Mouse (Mus musculus) c-Kit-negative CD71-positive TER-119-positive erythroid progenitor cells, embryonic 14.5 days (primary cell): ENCODE results near the gene Kcnj15.

Experiments
- DNase-seq: peaks from one replicate; pipeline ENCODE4 v3.0.0-alpha.2; 2013; ENCODE audit warnings: low read depth, low spot score

Gene Kcnj15

DNA sequence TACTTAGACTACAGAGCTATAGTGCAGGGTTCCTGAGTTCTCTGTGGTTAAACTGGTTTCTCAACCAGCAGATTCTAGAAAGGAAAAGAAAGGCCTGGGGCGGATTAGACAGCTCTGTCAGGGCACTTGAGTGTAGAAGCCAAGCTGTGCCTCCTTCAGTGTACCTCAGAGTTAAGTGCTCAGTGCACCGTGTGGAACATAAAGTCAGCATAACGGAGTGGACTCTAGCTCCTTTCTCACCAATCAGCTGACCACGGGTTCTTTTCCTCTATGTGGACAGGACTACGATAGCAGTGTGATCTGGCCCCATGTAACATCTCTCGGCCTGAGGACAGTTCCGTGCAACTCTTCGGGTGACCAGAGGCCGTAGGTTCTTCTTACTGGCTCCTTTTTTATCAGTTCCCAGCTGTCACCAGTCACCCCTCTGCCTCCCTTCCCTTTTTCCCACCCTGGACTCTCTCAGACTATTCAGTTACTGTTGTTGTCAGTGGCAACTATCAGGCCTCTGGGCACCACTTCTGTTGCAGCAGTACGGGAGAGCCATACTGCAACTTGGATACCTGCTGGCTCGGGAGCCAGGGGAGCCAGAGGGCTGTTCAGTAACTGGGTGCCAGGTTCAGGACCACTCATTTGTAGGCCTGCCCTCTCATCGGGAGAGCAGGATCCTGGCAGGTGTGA, 12.6 kb upstream of the Kcnj15 start:
- DNase-seq: no peak

DNA sequence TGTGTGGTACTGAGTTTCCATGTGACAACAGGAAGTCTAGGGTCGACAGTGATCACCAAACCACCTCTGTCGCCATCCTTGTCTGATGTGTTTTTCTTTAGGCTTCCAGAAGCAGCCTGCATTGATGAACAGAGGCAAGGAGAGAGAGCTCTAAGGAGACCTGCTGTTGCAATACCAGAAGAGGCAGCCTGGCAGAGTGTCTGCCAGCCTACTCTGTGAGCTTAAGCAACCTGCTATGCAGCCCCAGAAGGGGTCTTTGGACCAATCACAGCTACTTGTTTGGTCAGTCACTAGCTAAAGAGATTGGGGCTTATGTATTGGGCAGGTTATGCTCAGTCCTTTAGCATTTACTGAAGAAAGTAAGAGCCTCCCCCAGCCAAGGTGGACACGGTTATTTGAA, 11.9 kb upstream of the Kcnj15 start:
- no peak for DNase-seq

DNA sequence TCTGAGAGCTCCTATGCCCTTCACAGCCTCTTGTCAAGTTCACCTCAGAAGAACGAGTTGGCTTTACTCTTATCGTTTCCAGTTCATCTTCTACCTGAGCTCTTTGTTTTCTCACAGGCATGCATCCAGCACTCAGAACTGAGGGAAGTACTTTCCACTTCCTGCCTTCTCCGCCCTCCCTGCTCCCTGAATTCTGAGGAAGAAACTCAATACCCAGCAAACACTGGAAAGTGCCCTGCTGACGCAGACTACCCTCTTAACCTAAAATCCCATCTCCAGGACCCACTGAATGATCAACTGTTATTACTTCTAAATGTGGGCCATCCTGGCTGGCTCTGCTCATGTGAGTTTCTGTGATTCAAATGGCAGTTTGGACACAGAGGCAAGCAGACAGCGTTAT, 8.7 kb upstream of the Kcnj15 start:
- no peak for DNase-seq

DNA sequence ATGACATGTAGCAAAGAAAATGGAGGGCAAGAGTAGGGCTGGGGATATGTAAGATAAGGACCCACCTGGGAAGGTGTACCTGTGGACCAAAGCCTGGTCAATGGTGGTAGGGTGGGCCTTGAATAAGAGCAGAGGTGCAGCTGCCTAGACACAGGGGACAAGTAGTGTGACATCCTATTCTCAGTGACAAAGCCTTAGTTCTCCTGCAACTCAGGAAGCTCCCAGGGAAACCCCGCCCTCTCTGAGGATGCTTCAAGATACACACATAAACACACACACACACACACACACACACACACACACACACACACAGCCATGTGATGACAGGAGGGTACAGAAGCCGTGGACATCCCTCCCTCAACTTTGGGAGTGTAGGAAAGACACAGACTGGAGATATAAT, 710 bp upstream of the Kcnj15 start:
- no peak for DNase-seq

DNA sequence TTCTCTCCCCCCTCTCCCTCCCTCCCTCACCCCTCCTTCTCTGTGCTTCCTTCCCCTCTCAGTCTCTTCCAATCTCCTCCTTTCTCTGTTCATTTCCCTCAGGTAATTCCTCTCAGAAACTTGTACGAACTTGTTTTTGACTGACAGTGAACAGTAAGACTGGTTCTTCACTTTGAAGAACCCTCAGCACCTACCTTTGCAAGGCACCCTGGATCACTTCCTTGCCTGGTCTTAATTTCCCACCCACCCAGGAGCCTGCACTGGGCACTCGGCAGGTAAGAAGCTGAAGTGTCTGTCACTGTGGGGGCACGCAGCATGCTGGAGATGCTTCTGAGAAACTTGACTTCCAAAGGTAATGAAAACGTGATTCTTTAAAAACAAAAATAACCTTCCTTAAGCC, 742 bp downstream of the Kcnj15 start:
- DNase-seq: no peak

DNA sequence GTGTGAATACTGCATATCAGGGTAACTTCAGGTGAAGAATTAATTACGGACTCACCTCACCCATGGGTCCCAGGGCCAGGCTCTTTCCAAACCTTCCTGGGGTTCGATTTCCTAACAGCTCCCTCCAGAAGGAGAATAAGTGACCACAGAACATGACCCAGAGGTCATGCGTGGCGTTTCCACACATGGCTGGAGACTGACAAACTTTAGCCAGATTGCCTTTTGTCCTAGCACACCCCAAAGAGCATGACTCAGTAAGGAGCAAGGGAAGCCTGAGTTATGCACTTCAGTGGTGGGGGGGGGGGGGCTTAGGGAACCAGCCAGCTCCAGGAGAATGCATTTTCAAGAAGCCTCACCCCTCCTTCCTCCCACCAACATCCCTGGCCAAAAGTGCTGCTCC, 2.1 kb downstream of the Kcnj15 start:
- no peak for DNase-seq

DNA sequence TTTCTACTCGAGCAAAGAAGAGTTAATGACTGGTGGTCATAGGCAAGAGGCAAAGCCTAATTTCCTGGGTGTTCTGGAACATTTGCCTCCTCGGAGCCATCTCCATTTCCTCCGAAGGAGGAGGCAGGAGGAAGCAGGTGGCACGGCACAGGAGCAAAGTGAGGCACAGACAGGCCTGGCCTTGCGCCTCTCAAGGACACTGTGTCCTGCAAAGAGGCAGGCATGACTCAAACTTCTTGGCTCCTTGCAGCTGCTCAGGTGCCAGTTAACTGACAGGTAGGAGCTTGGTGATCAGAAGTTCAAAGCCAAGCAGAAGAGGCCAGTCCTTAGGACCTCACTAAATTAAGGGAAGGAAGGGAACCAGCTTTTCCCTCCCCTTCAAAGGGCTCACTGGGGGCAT, 3.3 kb downstream of the Kcnj15 start:
- DNase-seq: no peak

DNA sequence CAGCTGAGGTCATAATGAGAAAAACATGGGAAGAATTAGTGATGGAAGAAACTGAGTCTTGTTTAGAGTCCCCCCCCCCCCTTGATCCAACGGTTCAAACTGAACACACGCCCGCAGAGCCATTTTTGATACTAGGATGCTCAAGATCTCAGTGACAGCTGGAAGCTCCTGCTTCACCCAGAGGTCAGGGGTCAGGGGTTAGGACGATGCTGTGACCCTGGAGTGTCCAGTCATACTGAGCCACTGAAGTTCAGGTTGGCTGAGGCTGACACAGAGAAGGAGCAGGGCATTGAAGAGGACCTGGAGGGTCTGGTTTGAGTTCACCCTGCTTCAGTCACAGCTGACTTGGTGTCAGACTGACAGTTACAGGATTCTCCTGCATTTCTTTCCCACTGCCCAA, 4.4 kb downstream of the Kcnj15 start:
- no peak for DNase-seq

DNA sequence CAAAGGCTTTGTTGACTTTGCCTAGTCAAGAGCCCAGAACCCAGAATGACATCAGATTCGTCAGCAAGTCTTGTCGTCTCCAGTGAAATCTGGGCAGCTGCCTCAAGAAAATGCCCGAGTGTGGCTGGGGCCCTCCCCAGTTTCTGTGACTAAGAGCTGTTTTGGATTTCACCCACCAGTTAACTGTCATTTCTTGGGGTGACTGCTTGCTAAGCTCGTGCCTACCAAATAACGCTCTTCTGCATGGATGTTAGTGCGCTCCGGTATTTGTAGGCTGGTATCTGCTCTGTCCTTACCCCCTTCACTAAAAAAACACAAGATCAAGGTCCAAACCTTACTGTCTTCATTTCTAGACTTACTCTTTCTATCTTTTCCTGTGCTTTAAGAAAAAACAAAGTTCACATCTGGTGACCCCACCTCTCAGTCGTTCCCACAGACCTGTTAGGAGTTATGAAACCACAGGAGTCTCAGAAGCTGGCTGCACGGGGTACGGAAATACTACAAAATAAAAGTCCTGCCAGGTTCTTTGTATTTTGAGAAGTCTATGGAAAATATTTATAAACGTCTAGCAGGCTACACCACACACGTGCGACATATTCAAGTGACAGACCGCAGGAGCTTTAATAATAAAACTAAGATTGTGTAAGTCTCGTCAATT, 5.5 kb downstream of the Kcnj15 start:
- DNase-seq: no peak

DNA sequence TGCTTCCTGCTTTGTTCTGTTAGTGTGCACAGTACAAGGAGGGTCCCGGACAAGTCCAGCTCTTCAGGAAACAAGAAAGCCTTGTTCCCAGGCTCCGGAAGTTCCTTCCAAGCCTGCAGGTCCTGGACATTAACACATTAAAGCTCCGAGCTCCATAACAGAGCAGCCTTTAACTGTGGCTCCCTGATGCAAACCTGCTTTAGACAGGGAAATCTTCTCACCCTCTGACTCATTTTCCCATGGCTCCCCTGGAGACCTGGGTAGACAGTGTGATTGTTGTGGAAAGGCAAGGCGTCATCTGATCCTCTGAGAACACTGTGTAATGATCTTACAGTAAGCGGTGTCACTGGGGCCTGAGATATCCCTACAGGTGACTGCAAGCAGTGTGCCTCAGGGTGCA, 7.0 kb downstream of the Kcnj15 start:
- DNase-seq: no peak

DNA sequence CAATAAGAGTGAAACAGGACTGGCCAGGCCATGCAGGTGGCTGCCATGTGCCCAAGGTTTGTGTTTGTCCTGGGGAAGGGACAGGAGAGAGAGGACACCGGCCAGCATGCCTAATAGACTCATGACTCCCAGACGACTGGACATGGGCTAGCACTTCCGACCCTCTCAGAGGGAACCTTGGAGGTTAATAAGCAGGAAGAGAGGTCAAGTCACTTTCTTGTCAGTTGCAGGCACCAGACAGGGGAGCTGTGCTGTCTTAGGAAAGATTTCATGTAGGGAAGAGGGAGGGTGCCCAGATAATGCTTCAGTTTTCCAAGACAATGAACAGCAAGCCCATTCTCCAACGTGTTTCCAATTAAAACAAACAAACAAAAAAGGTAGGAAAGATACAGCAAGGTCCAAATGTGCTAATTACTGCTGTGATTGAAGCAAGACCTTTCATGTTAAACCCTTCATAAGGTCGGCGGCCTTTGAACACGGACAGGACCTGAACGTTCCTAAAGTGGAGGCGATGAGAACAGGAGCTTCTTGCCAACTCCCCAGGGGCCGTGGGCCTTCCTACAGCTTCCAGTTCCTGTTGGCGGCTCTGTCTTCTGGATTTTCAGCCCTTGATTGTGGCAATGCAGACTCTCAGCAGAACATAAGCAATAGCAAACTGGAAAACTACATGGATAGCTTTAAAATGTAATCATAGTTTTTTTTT, 10.3 kb downstream of the Kcnj15 start:
- DNase-seq: no peak

DNA sequence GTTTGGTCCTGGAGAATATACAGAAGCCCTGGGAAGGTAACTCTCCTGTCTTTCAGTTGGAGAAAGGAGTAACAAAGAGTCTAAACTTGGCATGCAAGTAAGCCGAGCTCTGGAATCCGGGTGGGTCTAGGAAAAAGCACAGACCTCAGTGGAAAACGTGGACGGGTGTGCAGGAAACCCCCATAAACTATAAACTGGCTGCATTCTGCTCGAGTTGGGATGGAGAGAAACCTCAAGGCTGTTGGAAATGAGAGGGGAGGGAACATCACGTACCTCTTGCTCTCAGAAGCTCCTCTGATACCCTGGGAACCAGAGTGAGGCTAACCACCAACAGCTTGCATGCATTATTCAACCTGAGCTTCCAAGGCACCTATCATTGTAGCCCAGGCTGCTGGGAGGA, 12.3 kb downstream of the Kcnj15 start:
- DNase-seq: no peak

DNA sequence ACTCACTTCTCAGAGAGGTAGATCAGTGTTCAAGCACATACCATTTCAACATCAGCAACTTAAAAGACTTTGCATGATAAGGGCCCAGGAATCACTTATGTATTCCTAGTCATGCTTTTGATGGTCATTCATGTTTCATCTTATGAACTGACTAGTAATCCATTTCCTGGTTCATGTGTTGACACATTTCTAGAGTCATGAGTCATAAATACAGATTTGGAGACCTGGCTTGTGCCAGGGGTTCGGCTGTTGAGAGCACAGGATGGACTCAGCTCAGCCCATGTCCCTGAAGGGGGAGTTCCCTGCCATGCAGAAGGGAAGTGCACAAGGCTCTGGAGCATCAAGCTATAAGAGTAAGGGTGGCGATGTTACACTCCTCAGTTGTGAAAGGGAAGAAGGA, 15.7 kb downstream of the Kcnj15 start:
- DNase-seq: no peak

DNA sequence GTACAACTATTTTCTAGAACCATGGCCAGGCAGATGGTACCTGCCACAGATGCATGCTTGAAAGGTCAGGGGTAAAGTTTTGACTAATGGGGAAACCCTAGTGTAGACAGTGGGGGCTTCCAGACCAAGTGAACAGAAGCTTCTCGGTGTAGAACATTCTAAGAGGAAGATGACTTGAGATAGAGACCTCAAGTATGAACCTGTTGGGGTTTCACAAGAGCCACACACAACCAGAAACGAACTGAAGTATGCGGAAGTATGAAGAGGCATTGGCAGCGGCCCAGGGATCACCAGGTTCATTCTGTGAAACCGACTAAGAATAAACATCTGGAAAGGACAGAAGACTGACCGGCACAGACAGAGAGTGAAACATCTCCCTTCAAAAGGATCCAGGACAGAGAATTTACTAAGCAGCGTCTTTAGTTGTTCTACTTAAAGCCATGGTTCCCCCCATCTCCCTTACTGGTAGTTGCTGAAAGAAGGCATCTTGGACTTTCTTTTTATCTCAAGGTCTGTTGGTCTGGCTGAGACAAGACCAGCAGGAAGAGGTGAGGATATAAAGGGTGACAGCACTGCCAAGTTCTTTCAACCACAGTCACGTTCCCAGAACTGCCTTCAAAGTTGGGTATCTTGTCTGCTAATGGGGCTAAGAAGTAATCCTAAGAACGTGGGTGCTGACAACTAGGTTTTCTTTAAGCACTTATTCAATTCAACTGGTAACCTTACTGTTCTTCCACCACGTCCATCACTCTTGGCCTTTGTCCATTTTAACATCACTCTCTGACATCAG, 18.6 kb downstream of the Kcnj15 start:
- DNase-seq: no peak

DNA sequence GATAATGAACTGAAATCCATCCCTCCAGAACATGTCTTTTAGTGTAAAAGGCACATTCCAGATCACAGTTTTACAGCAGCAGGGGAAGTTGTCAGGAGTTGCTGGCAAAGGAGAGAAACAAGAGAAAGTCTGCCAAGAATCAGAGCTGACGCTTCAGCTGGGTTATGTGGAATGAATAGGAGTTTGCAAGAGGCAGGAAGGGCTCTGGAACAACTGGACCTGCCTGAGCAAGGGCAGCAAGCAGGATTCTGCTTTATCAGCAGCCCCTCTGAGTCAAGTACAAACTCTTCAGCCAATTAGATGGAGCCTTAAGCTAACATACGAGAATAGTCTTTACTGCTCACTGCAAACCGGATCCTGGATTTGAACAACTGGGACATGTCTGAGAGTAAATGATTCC, 21.7 kb downstream of the Kcnj15 start:
- DNase-seq: no peak

DNA sequence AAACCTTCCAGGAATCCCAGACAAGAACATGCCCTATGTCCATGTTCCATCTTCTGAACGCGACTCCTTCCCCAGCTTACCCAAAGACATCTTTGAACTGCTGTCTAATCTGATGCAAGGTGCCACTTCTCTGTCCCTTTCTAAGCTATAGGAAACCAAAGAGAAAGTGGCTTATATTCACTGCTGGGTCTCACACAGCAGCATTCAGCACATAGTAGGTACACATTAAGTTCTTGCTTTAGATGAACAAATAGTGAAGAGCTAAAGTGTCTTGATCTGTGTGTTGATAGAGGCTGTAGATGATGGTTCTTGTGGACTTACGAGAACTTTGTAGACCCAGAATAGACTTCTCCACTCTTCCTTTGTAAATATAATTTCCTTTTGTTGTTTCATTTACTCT, 23.0 kb downstream of the Kcnj15 start:
- DNase-seq: no peak

DNA sequence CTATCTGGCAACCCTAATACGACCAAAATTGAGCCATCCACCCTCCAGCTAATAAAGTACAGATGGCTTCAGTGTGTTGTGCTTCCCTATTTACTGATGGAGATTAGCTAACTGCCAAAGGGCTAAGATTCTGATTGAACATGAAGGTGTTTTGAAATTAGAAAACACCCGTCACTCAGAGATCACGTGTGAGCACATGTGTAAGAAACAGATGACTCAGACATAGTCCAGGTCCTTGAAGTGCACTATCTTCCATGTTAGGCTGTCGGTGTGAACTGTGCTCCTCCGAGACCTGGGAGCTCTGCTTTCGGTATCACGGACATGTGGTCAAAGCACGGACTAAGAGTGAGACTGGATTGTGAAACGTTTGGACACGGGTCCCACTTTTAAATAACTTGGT, 26.0 kb downstream of the Kcnj15 start:
- DNase-seq: no peak

DNA sequence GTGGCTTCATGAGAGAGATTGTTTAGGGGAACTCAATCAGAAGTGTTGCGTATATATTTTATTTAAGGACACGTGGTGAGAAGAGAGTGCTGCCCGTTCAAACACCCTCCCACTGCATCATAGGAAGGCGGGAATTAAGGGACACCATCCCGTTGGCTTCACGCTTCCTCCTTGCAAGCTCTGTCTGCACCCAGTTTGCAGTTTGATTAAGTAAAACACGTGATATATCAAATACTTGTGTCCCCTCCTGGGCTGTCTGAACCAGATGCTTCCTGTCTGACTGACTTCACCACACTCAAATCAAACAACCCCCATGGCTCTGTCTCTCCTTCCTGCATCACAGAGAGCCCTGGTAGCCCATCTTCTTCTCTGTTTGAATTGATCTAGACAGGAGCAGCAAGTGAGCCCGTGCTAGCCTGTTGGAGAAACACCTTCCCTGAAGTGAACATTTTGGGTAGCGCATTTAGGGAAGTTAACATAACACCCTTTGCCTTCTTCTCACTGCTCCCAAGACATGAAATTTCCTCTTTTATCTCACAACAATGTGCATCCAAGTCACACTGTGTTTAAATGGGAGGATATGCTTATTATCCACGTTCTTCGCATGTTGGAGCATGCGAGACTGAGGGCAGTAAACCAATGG, 26.8 kb downstream of the Kcnj15 start:
- no peak for DNase-seq

DNA sequence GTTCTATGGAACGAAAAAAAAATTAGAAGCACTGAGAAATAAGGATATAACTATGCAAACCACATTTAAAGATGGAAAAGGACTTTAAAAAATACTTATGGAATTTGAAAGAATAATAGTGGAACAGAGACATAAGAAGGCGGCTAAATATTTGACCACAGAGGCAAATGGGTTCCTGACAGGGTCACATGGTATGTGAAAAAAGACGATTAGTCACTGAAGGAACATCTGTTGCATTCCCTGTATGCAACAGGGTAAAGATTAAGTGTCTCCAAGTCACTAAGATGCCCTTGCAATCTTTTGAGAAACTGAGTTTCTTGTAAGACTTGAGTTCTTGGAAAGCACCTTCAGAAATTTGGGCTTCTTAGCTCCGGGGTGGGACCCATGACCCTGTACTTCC, 27.7 kb downstream of the Kcnj15 start:
- no peak for DNase-seq

DNA sequence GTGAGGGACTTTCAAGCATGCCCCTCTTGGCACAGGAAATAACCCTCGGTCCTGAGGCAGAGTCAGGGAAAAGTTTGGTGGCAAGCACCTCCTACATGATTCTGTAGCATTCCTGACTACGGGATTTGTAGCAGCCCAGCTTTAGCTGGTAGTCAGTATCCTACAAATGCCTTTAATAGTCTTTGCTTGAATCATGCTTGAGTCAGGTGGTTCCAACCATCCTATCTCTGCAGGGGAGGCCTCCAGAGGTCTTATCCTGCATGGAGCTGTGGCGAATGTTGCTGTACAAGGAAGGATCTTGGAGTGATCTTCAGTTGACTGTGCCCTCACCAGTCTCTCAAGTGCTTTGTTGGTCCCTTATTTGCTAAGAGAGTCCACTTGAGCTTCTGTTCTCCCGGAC, 28.4 kb downstream of the Kcnj15 start:
- no peak for DNase-seq

DNA sequence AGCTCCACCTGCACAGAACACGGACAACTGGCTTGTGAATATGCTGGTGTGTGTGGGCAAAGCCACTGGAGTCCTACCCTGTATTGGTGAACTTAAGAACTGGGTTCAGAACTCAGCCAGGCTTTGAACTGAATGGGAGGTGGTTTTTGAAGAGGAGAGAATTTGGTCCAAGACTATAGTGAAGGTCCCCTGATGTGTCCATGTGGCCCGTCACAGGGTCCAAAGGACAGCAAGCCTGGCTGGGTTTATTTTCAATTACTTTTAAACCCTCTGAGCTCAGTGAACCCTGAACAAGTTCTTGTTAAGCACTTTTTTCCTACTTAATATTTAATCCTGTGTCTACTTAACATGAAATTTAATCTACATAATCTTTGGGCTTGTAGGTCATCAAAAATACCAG, 30.3 kb downstream of the Kcnj15 start:
- DNase-seq: no peak

DNA sequence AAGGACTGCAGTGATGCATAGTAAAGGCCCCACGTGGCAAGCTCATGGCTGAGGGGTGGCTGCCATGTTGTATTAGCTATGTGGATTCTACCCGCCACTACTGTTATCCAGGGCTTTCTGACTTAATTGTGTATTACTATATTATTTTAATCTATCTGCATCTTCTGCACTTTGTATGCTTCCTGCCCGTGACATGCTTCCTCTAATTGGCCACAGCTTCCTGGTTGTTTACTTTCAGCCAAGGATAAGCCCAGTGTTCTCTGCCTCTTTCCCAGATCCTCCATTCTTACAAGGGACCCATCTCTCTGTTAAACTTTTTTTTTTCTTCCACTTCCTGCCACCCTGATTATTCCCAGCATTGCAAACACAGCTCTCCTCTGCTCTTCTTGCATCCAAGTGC, 32.0 kb downstream of the Kcnj15 start:
- DNase-seq: no peak
